Mouse (Mus musculus): Measurements from ENCODE around the gene Zfp52. TPM values are rescaled to one million over a fixed set of nuclear protein-coding genes. Genes with fewer than 3 reads are reported as not detected.
A peak's percentile ranks its signal among the peaks of the same experiment; 100 is the strongest.

The Zfp52 gene
- total and polyA plus RNA-seq, 2 experiments from 2014 or later: 2.1 to 3.2 TPM

DNA sequence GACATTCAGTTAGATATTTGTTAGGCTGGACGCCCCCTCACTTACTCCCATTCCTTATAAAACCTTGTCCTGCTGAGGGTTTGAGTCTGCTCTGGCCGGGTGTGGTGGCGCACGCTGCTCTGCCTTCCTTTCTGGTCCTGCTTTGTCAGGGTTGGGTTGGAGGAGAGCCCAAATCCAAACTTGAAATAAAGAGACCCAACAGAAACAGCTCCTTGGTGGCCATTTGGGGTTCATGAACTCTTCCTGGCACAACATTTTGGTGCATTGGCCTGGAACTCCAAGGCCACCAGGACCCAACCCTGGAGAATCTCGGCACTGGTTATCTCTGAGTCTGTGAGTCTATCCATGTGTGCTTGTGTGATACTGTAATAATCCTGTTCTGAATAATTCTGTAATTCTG is 3.7 kb upstream of the Zfp52 start:
- Histone ChIP-seq H3K9ac (peak overlapping the region; percentile 97), H3K27ac (ENCODE audit: low read depth, low read length) (peak overlapping the region; percentile 95), H3K9me3 (ENCODE audit: low read length) (no peaks in the 10 kb centered on the region), H3K36me3 (ENCODE audit: insufficient read depth) (no peaks in the 10 kb centered on the region), H3K4me2 (ENCODE audit: low read depth) (peak overlapping the region; percentile 72), H3K4me3 (ENCODE audit: low read depth, low read length) (peak overlapping the region; percentile 86), H3K4me1 (ENCODE audit: insufficient read depth) (peaks cover 8% of the 10 kb centered on the region; the same call in 1 of the 2 replicates), H3K27me3 (ENCODE audit: insufficient read depth, low read length) (no peaks in the 10 kb centered on the region)
- TF ChIP-seq CTCF (IDR thresholded peaks at IDR 0.05; ENCODE audit: low read depth): no peak
- no peak for ATAC-seq
- DNase-seq: no peak
- 54% methylated on average over 5 of the region's 5 CpGs for whole genome bisulfite sequencing

DNA sequence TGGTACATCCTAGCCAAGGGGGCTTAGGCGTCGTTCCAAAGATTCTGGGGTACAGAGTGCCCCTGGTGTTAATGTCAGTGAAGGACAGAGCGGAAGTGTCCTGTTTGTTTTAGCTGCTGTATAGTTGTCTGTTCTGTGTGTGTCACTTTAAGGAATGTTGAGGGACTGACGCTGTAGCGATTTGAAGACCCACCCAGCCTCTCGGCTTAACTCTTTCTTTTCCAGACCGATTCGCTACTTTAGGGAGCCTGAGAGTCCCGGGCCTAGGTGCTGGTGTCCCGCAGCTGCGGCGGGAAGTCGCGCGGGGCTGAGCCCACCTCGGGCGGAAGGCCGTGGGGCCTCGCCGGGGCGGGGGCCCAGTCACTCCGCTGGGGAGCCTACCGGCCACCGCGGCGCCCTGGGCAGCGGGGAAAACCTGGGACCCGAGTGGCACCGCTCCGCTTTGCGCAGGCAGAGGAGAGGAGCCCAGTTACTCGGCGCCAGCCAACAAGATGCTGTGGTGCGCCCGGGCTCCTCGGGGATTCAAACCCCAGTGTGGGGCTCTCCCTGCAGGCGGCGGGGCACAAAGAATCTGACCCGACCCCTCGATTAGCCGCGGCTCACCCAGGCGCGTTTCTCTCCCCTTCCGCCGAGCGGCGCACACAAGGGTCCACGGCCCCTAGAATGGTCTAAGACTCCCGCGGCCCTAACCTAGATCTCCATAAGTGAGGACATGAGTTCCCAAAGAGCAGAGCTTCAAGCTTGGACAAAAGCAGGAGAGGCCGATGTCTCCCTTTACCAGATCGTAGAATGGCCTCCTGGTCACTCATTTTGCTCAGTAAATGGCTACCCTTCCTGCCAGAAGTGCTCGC is 3.0 kb upstream of the Zfp52 start:
- Histone ChIP-seq H3K4me1 (ENCODE audit: insufficient read depth) (peaks cover 8% of the 10 kb centered on the region; the same call in 1 of the 2 replicates), H3K9ac (peak overlapping the region; percentile 97), H3K4me2 (ENCODE audit: low read depth) (peak overlapping the region; percentile 72), H3K27me3 (ENCODE audit: insufficient read depth, low read length) (no peaks in the 10 kb centered on the region), H3K4me3 (ENCODE audit: low read depth, low read length) (peak overlapping the region; percentile 86), H3K27ac (ENCODE audit: low read depth, low read length) (peak overlapping the region; percentile 95), H3K9me3 (ENCODE audit: low read length) (no peaks in the 10 kb centered on the region), H3K36me3 (ENCODE audit: insufficient read depth) (no peaks in the 10 kb centered on the region)
- ATAC-seq (peak; percentile 91), DNase-seq (peak; percentile 88)
- WGBS: 2% methylated on average over 54 of the region's 54 CpGs
- TF ChIP-seq CTCF (IDR thresholded peaks at IDR 0.05; ENCODE audit: low read depth): peak; percentile 42

DNA sequence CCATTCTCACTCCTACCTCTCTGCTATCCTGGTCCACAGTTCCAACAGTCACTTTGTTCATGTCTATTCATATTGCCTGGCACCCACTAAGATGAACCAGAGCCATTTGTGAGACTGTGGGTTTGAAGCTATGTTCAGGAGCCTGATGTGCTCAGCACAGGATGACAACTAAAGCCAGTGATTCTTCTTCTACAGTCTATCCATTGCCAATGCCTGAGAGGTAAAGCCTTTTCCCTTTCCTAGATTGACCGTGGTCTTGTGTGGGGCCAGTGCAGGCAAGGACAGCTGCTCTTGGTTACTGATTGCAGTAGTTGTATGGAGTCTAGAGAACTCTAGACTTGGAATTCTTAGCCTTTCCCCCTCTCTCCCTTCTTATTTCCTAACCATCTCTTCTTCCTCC is 1.4 kb upstream of the Zfp52 start:
- H3K4me1 ChIP-seq (ENCODE audit: insufficient read depth): peaks cover 8% of the 10 kb centered on the region; the same call in 1 of the 2 replicates
- DNase-seq (no peak), ATAC-seq (no peak)
- H3K9ac ChIP-seq: no peak overlapping the region
- TF ChIP-seq CTCF (IDR thresholded peaks at IDR 0.05; ENCODE audit: low read depth): no peak
- H3K36me3 ChIP-seq (ENCODE audit: insufficient read depth): no peaks in the 10 kb centered on the region
- no peak overlapping the region for H3K27ac ChIP-seq (ENCODE audit: low read depth, low read length)
- WGBS: 93% methylated on average over 1 of the region's 1 CpGs
- H3K4me2 ChIP-seq (ENCODE audit: low read depth): no peak overlapping the region
- H3K4me3 ChIP-seq (ENCODE audit: low read depth, low read length): no peak overlapping the region
- no peaks in the 10 kb centered on the region for H3K9me3 ChIP-seq (ENCODE audit: low read length)
- no peaks in the 10 kb centered on the region for H3K27me3 ChIP-seq (ENCODE audit: insufficient read depth, low read length)

DNA sequence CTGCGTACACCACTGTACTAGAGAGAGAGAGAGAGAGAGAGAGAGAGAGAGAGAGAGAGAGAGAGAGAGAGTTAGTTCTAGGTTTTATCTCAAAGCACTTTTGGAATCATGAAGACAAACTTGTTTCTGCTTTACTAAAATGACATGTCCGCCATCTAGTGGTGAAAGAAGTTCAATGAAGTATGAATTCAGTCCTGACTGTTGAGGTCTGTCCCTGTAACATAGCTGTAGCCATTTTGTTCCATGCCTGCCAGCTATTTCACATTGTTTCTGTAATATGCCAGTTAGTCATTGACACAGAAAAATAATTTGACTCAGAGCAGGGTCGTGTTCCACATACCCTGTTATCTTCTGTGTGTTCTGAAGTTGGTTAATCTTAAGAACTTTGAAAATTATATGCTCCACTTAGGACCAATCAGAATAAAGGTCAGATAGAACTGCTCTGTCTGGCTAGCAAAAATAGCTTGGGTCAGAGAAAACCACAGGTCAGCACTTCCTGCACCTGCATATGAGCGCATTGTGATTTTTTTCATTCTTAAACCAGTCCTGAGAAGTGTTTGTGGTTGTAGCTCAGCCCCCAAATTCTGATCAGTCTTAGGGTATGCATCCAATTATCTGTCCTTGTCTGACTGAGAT is 761 bp upstream of the Zfp52 start:
- Histone ChIP-seq H3K9me3 (ENCODE audit: low read length) (no peaks in the 10 kb centered on the region), H3K27ac (ENCODE audit: low read depth, low read length) (0 out of 2 replicates have a peak overlapping the region, but pooled peaks have one; percentile 9), H3K4me1 (ENCODE audit: insufficient read depth) (peaks cover 8% of the 10 kb centered on the region; the same call in 1 of the 2 replicates), H3K4me2 (ENCODE audit: low read depth) (no peak overlapping the region; the same call in 1 of the 2 replicates), H3K4me3 (ENCODE audit: low read depth, low read length) (no peak overlapping the region), H3K9ac (no peak overlapping the region), H3K27me3 (ENCODE audit: insufficient read depth, low read length) (no peaks in the 10 kb centered on the region), H3K36me3 (ENCODE audit: insufficient read depth) (no peaks in the 10 kb centered on the region)
- ATAC-seq: peak; percentile 38
- peak; percentile 86 for TF ChIP-seq CTCF (IDR thresholded peaks at IDR 0.05; ENCODE audit: low read depth)
- WGBS: 17% methylated on average over 4 of the region's 4 CpGs
- peak; percentile 85 for DNase-seq

DNA sequence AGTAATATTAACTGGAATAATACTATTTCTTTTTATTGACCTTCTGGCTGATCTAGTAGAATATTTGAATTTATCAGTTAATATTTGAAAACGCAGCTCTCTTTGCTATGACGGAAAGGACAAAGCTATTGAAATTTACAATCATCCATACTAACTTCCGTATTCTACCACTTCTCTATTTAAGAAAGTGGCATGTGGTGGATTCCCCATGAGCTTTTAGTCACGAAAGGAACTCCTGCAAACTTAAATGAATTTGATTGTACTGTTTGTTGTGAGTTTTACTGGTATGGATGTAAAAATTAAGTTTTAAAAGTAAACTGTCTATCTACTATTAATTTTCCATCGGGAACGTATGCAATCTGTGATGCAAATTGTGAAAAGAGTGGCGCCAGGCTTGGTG is 757 bp downstream of the Zfp52 start:
- no peak overlapping the region for H3K27ac ChIP-seq (ENCODE audit: low read depth, low read length)
- H3K4me2 ChIP-seq (ENCODE audit: low read depth): peak overlapping the region; percentile 79
- H3K36me3 ChIP-seq (ENCODE audit: insufficient read depth): no peaks in the 10 kb centered on the region
- H3K9me3 ChIP-seq (ENCODE audit: low read length): no peaks in the 10 kb centered on the region
- no peak for TF ChIP-seq CTCF (IDR thresholded peaks at IDR 0.05; ENCODE audit: low read depth)
- 34% methylated on average over 7 of the region's 7 CpGs for WGBS
- peaks cover 8% of the 10 kb centered on the region; the same call in 1 of the 2 replicates for H3K4me1 ChIP-seq (ENCODE audit: insufficient read depth)
- DNase-seq (no peak), ATAC-seq (no peak)
- peak overlapping the region; percentile 46 for H3K4me3 ChIP-seq (ENCODE audit: low read depth, low read length)
- peak overlapping the region; percentile 51 for H3K9ac ChIP-seq
- H3K27me3 ChIP-seq (ENCODE audit: insufficient read depth, low read length): no peaks in the 10 kb centered on the region

DNA sequence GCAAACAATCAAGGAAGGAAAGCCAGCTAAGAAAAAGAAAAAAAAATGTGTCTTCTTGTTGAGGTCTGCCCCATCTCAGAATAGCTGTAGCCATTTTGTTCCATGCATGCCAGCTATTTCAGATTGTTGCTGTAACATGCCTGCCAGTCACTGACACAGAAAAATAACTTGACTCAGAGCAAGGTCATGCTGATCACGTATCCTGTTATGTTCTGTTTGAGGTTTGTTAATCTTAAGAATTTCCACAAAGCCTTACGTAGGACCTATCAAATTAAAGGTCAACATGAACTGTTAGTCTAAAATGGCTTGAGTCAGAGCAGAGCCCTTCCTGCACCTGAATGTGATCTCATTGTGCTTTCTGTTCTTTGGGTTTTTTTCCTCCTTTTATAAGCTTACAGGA is 1.3 kb downstream of the Zfp52 start:
- Histone ChIP-seq H3K27me3 (ENCODE audit: insufficient read depth, low read length) (no peaks in the 10 kb centered on the region), H3K4me1 (ENCODE audit: insufficient read depth) (peaks cover 4% of the 10 kb centered on the region; the same call in 1 of the 2 replicates), H3K36me3 (ENCODE audit: insufficient read depth) (no peaks in the 10 kb centered on the region), H3K27ac (ENCODE audit: low read depth, low read length) (no peak overlapping the region), H3K9me3 (ENCODE audit: low read length) (no peaks in the 10 kb centered on the region), H3K4me2 (ENCODE audit: low read depth) (no peak overlapping the region; the same call in 1 of the 2 replicates), H3K4me3 (ENCODE audit: low read depth, low read length) (no peak overlapping the region), H3K9ac (no peak overlapping the region)
- DNase-seq (no peak), ATAC-seq (no peak)
- no peak for TF ChIP-seq CTCF (IDR thresholded peaks at IDR 0.05; ENCODE audit: low read depth)
- 83% methylated on average over 2 of the region's 2 CpGs for WGBS

DNA sequence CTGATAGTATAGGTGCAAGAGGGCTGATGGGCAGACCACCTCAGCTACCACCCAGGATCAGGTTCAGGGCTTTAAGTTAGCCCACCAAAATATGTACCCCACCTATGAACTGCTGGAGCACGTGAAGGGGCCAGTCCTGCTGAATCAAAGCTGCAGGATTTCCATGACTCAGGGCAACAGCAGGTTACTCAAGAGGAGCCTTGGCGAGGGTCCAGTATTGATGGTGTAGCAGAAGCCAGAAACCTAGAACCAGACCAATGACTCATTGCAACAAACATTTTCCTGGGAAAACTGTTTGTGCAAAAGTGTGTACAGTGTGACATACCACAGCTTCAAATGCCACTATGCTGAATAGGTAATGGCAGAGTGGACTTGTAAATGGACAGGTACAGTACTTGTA is 22.5 kb downstream of the Zfp52 start:
- Histone ChIP-seq H3K27ac (ENCODE audit: low read depth, low read length) (no peak overlapping the region), H3K4me1 (ENCODE audit: insufficient read depth) (no peaks in the 10 kb centered on the region), H3K36me3 (ENCODE audit: insufficient read depth) (no peaks in the 10 kb centered on the region), H3K27me3 (ENCODE audit: insufficient read depth, low read length) (no peaks in the 10 kb centered on the region), H3K9ac (no peak overlapping the region), H3K4me2 (ENCODE audit: low read depth) (no peak overlapping the region), H3K4me3 (ENCODE audit: low read depth, low read length) (no peak overlapping the region), H3K9me3 (ENCODE audit: low read length) (no peaks in the 10 kb centered on the region)
- TF ChIP-seq CTCF (IDR thresholded peaks at IDR 0.05; ENCODE audit: low read depth): no peak
- DNase-seq (no peak), ATAC-seq (no peak)
- WGBS: 82% methylated on average over 2 of the region's 2 CpGs

Measured in forebrain, postnatal 0 days (tissue).